Mouse (Mus musculus): ENCODE measurements at regions not wholly inside any gene's neighbourhood (a gene's known extent, or its start where the extent isn't known, plus 50 kb on each side); places are given as distances from the start of the nearest gene placed in this dataset.

DNA sequence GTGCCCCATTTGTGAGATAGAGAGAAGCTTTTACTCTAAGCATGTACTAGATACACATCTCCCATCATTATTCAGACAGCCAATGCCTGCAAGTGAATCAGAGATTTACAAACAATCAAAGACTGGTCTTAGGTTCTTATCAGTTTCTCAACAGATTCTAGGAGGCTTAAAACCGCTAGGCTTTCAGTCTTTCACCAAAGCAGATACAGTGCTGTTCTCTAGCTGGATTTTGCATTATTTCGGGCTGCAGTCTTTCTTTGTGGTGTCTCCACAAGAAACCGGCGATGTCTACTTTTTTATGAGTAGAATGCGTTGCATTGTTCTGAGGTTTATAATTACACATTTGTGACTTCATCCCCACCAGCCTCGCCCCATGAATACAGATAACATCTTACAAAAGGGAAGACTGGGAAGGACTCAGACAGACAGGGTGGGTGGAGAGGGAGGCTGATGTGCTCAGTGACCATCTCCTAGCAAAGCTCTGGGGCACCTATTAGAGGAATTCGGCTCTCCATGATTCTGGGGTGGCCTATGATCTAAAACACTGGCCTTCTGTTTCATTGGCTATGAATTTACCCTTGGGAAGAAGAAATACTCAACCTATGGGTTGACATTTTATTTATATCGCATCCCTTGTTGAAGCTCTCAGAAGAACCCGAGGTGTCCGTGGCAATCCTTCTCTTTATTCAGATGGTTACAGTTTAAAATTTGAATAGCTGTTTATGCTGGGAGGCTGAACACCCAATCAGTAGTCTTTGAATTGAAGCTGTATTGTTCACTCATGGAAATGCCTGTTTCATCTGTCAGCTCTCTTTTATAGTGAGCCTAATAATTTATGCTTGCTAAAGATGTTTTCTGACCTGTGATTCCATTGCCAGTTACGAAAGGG is 343.8 kb downstream of the Tmem161b start:
- no peak for DNase-seq (ENCODE audit: extremely low spot score in 1 of 2, low spot score in 1 of 2)

DNA sequence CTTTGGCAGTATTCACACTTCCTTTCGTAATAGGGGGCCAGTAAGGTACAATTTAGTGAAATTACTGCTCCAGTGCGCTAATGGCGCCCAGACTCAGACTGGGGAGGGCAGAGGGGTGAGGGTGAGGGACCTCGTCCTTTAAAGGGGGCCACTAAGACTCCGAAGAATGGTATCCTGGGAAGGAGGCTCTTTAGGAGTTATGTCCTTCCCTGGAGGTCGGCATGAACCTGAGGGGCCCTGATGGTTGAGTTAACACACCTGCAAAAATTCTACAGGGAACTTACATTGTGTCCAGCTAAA is 344.4 kb downstream of the Tmem161b start:
- DNase-seq (ENCODE audit: extremely low spot score in 1 of 2, low spot score in 1 of 2), result no peak

DNA sequence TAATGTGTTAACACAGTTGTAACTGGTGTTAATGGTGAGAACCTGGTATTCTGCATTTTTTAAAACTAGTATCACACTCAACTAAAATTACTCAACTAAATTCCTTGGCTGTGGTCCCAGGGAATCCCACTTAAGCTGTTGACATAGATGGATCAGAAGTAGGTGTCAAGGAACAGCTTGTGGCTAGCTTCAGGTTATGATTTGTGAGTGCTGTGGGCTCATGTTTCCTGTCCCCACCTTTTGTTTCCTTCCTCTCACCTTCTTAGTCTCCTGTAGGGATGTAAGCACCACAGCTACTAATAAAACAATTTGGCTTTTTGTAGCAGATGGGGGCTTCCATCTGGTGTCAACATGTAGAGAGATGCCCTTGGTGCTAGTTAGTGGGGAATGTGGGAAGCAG is 347.3 kb downstream of the Tmem161b start:
- no peak for DNase-seq (ENCODE audit: extremely low spot score in 1 of 2, low spot score in 1 of 2)

DNA sequence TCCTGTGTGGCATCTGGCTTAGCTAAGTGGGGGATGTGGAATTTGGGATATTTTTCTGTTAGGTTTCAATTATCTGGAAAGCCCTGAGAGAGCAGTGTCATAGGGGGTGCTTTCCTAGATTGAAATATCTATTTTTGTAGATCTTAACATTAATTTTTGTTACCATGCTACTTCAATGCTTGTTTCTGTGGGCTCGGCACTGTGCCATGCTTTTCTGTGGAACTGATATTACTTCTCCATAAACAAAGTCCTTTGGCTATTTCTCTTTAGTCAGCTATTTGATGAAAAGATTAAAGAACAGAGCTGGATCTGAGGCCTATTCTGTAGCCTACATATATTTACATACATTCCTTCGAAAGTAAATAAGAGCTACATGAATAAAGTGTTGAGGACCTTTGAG is 348.1 kb downstream of the Tmem161b start:
- no peak for DNase-seq (ENCODE audit: extremely low spot score in 1 of 2, low spot score in 1 of 2)

DNA sequence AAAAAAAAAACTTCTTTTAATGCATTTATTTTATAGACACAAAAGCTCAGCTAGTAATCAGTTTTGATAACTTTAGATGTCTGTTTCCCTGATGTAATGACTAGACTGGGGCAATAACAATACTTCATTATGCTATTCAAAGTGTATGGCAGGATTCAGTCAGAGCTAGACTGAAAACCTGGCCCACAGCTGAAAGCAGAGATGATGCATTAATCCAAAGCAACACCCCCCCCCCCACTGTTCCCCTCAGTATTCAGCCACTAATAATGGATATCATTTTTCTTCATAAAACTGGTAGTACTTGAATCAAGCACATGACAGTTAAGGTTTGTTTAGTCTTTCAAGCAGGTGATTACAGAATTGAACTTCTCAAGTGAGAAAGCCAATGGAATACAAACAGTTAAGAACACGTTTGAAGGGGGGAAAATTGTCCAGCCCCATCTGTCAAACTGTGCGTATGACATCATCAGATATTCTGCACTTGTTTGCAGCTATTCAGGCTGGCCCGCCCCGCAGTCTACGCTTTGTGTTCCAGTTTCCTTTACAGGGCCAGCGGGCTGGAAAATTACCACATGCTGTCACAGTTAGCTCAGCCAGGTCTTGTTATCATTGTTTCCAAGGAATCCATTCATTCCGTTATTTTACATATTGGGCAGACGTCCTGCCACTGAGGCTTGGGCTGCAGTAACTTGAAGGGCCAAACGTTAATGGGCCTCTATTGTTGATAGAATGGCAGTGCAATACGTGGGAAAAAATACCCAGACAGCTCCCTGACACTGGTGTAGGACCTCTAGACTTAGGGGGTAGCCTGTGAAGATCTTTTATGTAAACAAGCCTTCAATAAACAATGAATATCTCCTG is 349.1 kb downstream of the Tmem161b start:
- peak; percentile 55 to 58 for DNase-seq (ENCODE audit: extremely low spot score in 1 of 2, low spot score in 1 of 2)

DNA sequence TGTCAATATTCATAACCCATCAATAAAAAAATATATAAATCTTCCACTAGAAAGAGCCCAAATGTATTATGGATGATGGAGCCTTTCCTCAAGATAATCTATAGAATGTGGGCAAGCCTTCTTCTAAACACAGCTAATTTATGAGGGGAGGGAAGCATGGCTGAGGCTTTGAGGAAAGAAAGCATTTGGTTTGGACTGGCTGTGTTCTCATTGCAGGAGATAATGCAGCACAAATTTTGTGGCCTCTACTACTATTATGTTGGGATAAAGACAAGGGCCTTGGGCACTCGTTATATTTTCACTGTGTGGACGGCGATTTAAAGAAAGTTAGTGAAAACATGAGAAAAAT is 349.7 kb downstream of the Tmem161b start:
- DNase-seq (ENCODE audit: extremely low spot score in 1 of 2, low spot score in 1 of 2), result no peak

DNA sequence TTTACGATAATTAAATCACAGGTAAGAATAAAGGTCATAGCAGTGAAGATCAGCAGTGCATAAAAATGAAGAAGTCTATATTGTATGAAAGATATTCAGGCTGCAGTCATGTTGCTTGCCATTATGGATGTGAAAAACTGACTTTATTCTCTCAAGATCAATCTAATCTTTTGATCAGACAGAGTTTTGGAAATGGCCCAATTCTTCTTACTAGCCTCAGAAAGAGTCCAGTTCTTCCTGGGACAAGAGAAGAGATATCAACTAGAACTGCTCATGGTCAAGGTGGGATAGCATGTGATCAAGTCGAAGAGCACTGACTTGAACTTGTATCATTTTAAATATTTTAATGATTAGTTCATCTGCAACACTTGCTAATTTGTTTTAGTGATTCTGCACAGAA is 350.1 kb downstream of the Tmem161b start:
- DNase-seq (ENCODE audit: extremely low spot score in 1 of 2, low spot score in 1 of 2), result no peak

DNA sequence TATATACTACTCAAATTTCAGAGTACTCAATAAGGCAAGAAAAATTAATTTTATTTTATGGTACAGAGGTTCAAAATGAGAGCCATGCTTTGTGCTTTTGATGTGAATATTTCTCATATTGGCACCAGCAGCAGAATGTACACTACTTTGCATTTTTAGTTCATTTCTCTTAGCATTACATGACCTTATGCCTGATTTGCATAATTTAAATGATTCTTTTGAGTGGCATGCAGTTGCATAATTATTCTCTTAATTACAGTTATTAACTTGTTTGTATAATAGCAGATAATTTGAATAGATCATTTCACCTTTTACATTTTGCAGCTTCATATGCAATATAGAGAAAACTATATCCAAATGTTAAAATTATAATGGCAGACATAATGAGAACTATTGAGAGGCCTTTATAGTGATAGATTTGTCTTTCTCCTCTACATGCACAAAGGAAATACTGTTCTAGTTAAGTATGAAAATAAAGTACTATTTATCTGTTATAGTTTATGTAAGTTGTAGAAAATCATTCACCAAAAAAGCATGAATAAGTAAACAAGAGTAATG is 374.6 kb downstream of the Tmem161b start:
- no peak for DNase-seq (ENCODE audit: extremely low spot score in 1 of 2, low spot score in 1 of 2)

DNA sequence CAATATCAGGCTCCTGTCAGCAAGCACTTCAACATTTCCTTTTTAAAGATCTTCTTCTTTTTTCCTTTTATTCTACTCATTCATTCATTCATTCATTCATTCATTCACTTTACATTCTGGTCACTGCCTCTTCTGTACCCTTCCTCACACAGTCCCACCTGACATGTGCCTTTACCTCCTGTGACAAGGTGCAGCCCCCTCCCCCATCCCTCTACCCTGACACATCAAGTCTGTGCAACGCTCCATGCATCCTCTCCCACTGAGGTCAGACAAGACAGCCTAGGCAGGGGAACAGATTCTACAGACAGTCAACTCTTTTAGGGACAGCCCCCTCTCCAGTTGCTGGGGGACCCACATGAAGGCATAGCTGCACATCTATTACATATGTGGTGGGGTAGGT is 380.5 kb downstream of the Tmem161b start:
- DNase-seq (ENCODE audit: extremely low spot score in 1 of 2, low spot score in 1 of 2), result no peak

DNA sequence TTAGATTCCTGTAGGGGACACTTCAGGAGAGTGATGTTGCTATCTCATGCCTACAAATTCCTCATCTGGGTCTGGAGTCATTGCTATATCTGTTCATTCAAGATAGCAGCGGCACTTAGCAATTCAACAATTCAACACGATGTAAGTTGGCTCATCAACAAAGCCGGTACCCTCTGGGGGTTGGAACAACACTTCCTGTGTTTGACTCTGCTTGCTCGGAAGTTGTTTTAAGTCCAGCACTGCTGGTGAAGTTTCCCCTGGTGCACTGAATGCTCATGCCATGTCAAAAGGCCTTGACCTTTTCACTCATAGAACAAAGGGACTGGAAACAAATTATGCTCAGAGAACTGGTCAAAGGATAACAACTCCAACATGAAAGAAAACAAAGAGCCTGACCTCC is 390.4 kb downstream of the Tmem161b start:
- DNase-seq (ENCODE audit: extremely low spot score in 1 of 2, low spot score in 1 of 2), result peak in 1 of 2 experiments; percentile 16

DNA sequence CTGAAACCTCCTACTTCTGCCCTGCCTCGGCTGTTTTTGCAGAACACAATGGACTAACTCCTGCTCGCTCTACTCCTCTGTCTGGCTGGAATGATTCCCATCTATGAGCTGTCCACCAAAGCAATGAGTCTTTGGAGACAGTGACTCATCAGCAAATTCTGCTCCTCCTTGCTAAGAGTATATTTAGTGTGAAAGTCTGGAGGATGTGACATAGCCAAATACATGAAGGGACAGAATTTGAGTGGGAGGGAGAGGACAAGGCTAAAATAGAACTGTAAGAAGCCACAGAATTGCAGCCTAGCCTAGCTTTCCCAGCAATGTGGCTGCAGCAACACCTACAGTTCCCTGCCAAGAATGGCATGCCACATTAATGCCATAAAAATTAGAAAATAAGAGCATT is 390.9 kb downstream of the Tmem161b start:
- peak; percentile 87 to 88 for DNase-seq (ENCODE audit: extremely low spot score in 1 of 2, low spot score in 1 of 2)

DNA sequence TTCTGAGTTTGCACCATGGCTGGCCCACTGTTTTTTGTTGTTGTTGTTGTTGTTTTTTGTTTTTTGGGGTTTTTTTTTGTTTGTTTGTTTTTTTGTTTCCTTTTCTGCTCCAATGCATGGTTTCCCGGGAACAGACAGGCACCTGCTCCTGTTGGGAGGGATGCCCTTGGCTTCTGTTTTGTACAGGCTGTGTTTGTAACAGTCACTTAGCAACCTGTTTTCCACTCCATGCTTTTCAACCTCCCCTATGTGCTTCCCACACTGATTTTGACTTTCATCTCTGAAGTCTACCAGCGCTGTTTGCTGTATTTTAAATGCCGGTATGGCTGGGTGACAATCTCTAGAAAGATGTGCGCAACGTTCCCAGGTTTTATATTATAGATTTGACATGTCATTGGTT is 402.6 kb downstream of the Tmem161b start:
- peak in 1 of 2 experiments; percentile 20 for DNase-seq (ENCODE audit: extremely low spot score in 1 of 2, low spot score in 1 of 2)

DNA sequence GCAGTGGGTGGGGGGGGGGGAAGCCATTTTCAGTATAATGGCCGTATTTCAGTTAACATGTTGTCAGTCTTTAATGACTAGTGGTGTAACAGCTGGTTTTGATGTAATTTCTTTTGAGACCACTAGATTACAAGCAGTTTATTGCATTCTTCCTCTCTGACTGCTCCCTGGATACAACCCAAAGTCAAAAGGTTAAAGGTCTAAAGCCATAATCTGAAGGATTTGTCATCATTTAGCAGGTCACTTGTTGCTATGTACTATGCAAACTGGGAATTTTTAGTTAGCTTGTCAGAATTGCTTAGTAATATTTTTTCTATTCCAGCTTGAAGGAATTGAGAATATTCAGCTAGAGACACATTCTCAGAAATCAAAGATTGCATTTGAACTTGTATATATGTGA is 403.4 kb downstream of the Tmem161b start:
- no peak for DNase-seq (ENCODE audit: extremely low spot score in 1 of 2, low spot score in 1 of 2)

DNA sequence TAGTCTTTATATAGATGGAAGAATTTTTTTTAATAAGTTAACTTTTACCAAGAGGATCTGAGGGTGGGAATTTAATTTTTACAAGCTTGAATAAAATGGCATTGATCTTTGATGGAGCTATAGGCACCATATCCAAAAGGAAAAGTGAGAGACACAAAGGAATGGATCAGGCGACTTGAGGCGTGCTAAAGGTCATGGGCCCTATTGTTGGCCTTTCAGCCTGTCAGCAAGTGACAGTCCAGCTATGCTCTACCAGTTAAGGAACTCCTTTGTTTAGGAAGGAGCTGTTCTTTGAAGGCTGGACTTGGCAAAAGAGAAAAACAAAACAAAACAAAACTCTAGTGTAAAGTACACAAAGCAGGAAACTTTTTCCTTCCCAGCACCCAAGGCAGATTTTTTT is 403.8 kb downstream of the Tmem161b start:
- DNase-seq (ENCODE audit: extremely low spot score in 1 of 2, low spot score in 1 of 2), result no peak

DNA sequence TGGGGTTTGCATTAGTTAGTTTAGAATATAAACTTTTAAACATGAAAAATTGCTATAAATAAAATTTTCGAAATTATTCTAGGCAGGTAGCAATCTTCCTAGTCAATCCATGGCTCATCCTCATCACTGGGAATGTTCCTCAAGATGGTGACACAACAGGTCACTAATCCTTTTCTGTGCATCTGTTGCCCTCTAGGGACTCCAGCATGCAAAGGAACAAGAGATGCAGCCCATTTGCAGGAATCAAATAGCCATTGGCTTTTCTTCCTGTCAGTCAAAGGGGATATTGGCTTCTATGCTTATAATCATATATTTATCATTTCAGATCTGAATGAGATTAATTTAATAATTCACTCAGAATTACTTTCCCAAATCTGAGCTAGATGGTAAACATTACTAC is 404.3 kb downstream of the Tmem161b start:
- no peak for DNase-seq (ENCODE audit: extremely low spot score in 1 of 2, low spot score in 1 of 2)

DNA sequence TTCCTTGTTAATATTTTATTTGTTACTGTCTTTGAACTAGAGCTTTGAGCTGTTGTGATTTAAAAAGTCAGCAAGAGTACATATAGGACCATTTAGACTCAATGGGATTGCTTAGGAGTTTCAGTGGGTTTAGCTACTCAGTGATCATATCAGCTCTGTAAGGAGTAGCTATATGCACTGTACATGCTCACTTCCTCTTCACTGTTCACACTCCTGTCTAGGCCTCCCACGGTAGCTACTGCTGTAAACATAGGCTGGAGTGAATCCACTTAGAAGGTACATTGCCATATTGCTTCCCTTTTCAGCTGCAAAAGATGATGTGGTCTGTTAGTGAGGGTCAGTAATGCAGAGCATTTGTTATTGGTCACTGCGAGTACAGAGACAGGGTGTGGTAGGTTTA is 408.6 kb downstream of the Tmem161b start:
- peak in 1 of 2 experiments; percentile 18 for DNase-seq (ENCODE audit: extremely low spot score in 1 of 2, low spot score in 1 of 2)

DNA sequence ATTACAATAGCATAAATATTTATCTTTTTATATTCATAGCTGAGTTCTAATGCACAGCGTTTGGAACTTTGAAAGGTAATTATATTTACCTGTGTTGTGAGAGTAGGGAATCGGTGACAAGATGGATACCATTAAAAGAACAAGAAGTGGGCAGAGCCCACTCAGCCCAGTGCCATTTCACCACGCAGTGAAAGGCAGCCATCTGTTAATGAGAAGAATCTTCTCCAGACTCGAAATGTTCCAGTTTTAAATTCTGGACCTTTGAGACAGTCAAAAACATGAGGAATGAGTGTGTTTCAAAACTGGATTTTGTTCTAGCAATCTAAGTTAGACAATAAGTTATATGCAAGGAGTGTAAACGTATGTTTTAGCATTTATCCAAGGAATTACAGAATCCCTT is 410.4 kb downstream of the Tmem161b start:
- peak in 1 of 2 experiments; percentile 30 for DNase-seq (ENCODE audit: extremely low spot score in 1 of 2, low spot score in 1 of 2)

DNA sequence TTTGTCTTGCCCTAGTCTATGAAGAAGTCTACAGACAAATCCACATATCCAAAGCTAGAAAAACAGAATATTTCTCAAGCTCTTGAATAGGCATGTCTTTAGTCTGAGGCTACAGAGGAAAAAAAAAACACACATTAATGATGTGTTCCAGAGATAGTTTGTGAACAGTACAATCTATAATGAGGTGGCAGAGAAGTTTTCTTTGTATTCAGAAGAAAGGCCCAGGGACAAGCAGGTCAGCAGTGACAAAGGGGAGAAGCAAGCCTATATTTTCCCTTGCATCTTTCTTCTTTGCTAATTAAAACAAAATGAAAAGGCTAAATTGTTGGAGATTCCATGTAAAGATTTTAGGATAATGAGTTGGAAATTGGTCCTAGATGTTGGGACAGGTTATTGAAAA is 414.7 kb downstream of the Tmem161b start:
- no peak for DNase-seq (ENCODE audit: extremely low spot score in 1 of 2, low spot score in 1 of 2)

DNA sequence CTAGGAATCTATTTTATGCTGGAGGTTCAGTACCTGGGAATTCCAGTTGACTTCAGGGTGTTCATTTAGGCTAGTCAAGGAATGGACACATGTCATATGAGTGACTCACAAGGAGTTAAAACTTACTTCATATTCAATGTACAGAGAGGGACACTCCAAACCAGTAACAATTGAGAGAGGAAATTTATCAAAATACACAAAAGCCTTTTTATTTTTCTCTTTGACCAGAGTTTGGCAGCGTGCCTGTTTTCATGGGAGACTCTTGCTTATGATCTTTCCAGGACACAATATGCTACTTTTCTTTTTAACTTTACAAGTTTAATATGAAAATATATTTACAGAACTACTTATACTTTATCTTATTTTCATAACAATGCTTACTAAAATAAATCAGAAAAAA is 415.5 kb downstream of the Tmem161b start:
- DNase-seq (ENCODE audit: extremely low spot score in 1 of 2, low spot score in 1 of 2), result no peak

DNA sequence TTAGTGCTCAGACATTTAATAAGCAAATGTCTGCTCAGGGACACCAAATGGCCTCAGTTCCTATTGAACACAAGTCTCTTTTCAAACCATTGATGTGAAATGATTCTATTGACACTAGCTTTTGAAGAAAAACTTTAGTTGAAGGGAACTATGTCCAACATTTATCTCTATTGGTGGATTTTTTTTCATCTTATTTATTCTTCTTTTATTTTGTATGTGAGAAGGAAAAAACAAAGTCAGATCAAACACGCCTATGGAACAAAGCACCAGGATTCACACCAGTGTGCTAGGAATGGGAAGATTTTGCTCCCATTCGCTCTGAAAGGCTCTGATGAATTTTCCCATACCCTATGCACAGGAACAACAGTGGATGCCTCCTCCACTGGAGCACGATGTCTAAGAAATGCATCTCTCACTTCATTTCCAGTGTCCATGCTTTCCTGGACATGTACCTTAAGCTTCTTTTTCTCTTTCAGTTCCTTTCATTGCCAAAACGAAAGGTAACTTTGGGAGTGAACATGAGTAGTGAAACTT is 416.4 kb downstream of the Tmem161b start:
- DNase-seq (ENCODE audit: extremely low spot score in 1 of 2, low spot score in 1 of 2), result no peak
